Mouse (Mus musculus) heart, adult 8-10 months (tissue): Measurements from ENCODE around the gene Piga. TPM values are rescaled to one million over a fixed set of nuclear protein-coding genes. Genes with fewer than 3 reads are reported as not detected.

Source experiments
- DNase-seq: peaks from one replicate; pipeline ENCODE4 v3.0.0; 2022; ENCODE audit warnings: low spot score
- total RNA-seq, 4 experiments: library from RNA; stranded (reverse); gene quantifications; 2 replicates each; pipeline ENCODE4 v1.2.4; 2022

Piga gene
- 1 to 10 TPM; 1.4 to 2.4 (median 2.0) TPM for total RNA-seq

GRCm38 (mm10) chrX:164419471-164419939, at the start of gene Piga:
TSS of gene Piga (plus strand) at chrX:164419787.
- peak; percentile 92 for DNase-seq

GRCm38 (mm10) chrX:164370576-164370975, 49.0 kb upstream of the Piga start:
- no peak for DNase-seq

- DNase-seq, result peak; percentile 50
Measured at GRCm38 (mm10) chrX:164373081-164373480, 46.5 kb upstream of the Piga start, which contains the start of gene Vegfd. TSS of gene Vegfd (plus strand) at chrX:164373378.

GRCm38 (mm10) chrX:164374586-164374985, 45.0 kb upstream of the Piga start:
- no peak for DNase-seq

GRCm38 (mm10) chrX:164379721-164380120, 39.9 kb upstream of the Piga start:
- DNase-seq, result no peak

GRCm38 (mm10) chrX:164381618-164382408, 37.8 kb upstream of the Piga start:
- peak; percentile 57 for DNase-seq

- no peak for DNase-seq
Measured at GRCm38 (mm10) chrX:164394091-164394490, 25.5 kb upstream of the Piga start.

GRCm38 (mm10) chrX:164398456-164398855, 21.1 kb upstream of the Piga start:
- no peak for DNase-seq

- no peak for DNase-seq
Measured at GRCm38 (mm10) chrX:164405080-164405649, 14.4 kb upstream of the Piga start.

GRCm38 (mm10) chrX:164406133-164407022, 13.2 kb upstream of the Piga start:
- DNase-seq, result no peak

- DNase-seq, result no peak
Measured at GRCm38 (mm10) chrX:164408301-164408927, 11.2 kb upstream of the Piga start.

- no peak for DNase-seq
Measured at GRCm38 (mm10) chrX:164410562-164410961, 9.0 kb upstream of the Piga start.

GRCm38 (mm10) chrX:164416803-164417202, 2.8 kb upstream of the Piga start:
- no peak for DNase-seq

- DNase-seq, result no peak
Measured at GRCm38 (mm10) chrX:164418008-164418407, 1.6 kb upstream of the Piga start.

GRCm38 (mm10) chrX:164419955-164420354, 368 bp downstream of the Piga start:
- DNase-seq, result no peak

GRCm38 (mm10) chrX:164420518-164420917, 931 bp downstream of the Piga start:
- no peak for DNase-seq

GRCm38 (mm10) chrX:164424821-164425220, 5.2 kb downstream of the Piga start:
- no peak for DNase-seq

- DNase-seq, result no peak
Measured at GRCm38 (mm10) chrX:164427295-164427694, 7.7 kb downstream of the Piga start.

GRCm38 (mm10) chrX:164428224-164428623, 8.6 kb downstream of the Piga start:
- no peak for DNase-seq

GRCm38 (mm10) chrX:164430621-164431020, 11.0 kb downstream of the Piga start:
- no peak for DNase-seq

- DNase-seq, result no peak
Measured at GRCm38 (mm10) chrX:164431133-164431532, 11.5 kb downstream of the Piga start.

- no peak for DNase-seq
Measured at GRCm38 (mm10) chrX:164431541-164431940, 12.0 kb downstream of the Piga start.
